In genomic region chr5:82441288-82441687, GRCm38 (mm10) we compare ENCODE assay signal across 18 mouse cellular contexts.
DNase-seq lines count a peak whose midpoint lies in the region; ATAC-seq and TF ChIP-seq lines count a peak whose summit lies in the region.
"Had no signal": no experiment of that assay in that cellular context is flagged by ENCODE, and none has a peak within 500 bp of the region (broad histone marks: within the 10 kb centered on the region; RNA-seq: fewer than 3 reads in every experiment).

No protein-coding gene starts in this region.

- no peak overlapping the region for H3K4me3 ChIP-seq in forebrain, embryonic 14.5 days (ENCODE audit: low read depth, low read length)
- H3K4me3 ChIP-seq in forebrain, embryonic 12.5 days (replicated peaks) = no peak overlapping the region
- H3K4me3 ChIP-seq in layer of hippocampus, adult 2 months = no peak overlapping the region
- H3K4me3 ChIP-seq: embryonic facial prominence, embryonic 10.5 days; liver, embryonic 15.5 days; midbrain, embryonic 12.5 days had no signal

- no peak overlapping the region for H3K9ac ChIP-seq in forebrain, embryonic 14.5 days (ENCODE audit: low read length)
- H3K9ac ChIP-seq in forebrain, embryonic 12.5 days = no peak overlapping the region
- H3K9ac ChIP-seq: liver, embryonic 15.5 days; midbrain, embryonic 12.5 days had no signal

- no peaks in the 10 kb centered on the region for H3K9me3 ChIP-seq in forebrain, embryonic 14.5 days (replicated peaks; ENCODE audit: control insufficient read depth, low read length)
- H3K9me3 ChIP-seq in forebrain, embryonic 12.5 days = no peaks in the 10 kb centered on the region
- H3K9me3 ChIP-seq: embryonic facial prominence, embryonic 10.5 days; G1E; liver, embryonic 15.5 days; midbrain, embryonic 12.5 days had no signal

- 45% methylated on average over 4 of the region's 4 CpGs for WGBS in forebrain, embryonic 14.5 days
- 66% methylated on average over 4 of the region's 4 CpGs for WGBS in forebrain, embryonic 12.5 days

- H3K4me2 ChIP-seq in forebrain, embryonic 14.5 days (ENCODE audit: low read length) = no peak overlapping the region
- H3K4me2 ChIP-seq in forebrain, embryonic 12.5 days = no peak overlapping the region
- H3K4me2 ChIP-seq: liver, embryonic 15.5 days; midbrain, embryonic 12.5 days had no signal

- DNase-seq in forebrain, embryonic 14.5 days (ENCODE audit: low spot score) = peak; percentile 64
- DNase-seq in layer of hippocampus, adult 8-10 months (ENCODE audit: low spot score in 2 of 2) = peak; percentile 5 to 6
- no peak for DNase-seq in layer of hippocampus, adult 2 months (ENCODE audit: low spot score in 2 of 2)
- peak; percentile 76 for DNase-seq in brain, adult 2 months (ENCODE audit: low read depth, low spot score)
- DNase-seq in left cerebral cortex, postnatal 14 days (ENCODE audit: low spot score in 2 of 2) = peak; percentile 20 to 22
- no peak for DNase-seq in urinary bladder, adult 2 months (ENCODE audit: low spot score)
- DNase-seq: adrenal gland, postnatal 14 days; cerebellum, adult 11-12 months; cerebellum, postnatal 36 days; kidney, adult 11 months; thymus, postnatal 25 days had no signal

- no peaks in the 10 kb centered on the region for H3K4me1 ChIP-seq in forebrain, embryonic 14.5 days (ENCODE audit: control insufficient read depth, insufficient read depth, low read length)
- no peaks in the 10 kb centered on the region for H3K4me1 ChIP-seq in forebrain, embryonic 12.5 days
- H3K4me1 ChIP-seq: embryonic facial prominence, embryonic 10.5 days; liver, embryonic 15.5 days; midbrain, embryonic 12.5 days had no signal

- no peaks in the 10 kb centered on the region for H3K36me3 ChIP-seq in forebrain, embryonic 14.5 days (ENCODE audit: control insufficient read depth, insufficient read depth, low read length)
- no peaks in the 10 kb centered on the region for H3K36me3 ChIP-seq in forebrain, embryonic 12.5 days (replicated peaks)
- H3K36me3 ChIP-seq: embryonic facial prominence, embryonic 10.5 days; G1E; liver, embryonic 15.5 days; midbrain, embryonic 12.5 days had no signal

- intact Hi-C loops in left cerebral cortex, postnatal 14 days (cut with DNase I) = no loop called here

- no peak for TF ChIP-seq CTCF in layer of hippocampus, adult 2 months (conservative IDR thresholded peaks at IDR 0.05)

- peak; percentile 42; the same call in 1 of the 2 replicates for ATAC-seq in forebrain, embryonic 14.5 days
- ATAC-seq in forebrain, embryonic 12.5 days (ENCODE audit: low FRiP score) = no peak
- ATAC-seq: hindbrain, postnatal 0 days; lung, postnatal 0 days had no signal

- no peaks in the 10 kb centered on the region for H3K27me3 ChIP-seq in forebrain, embryonic 14.5 days (replicated peaks; ENCODE audit: control insufficient read depth, insufficient read depth, low read length)
- no peaks in the 10 kb centered on the region for H3K27me3 ChIP-seq in forebrain, embryonic 12.5 days
- H3K27me3 ChIP-seq: liver, embryonic 15.5 days; midbrain, embryonic 12.5 days had no signal

- no peak overlapping the region for H3K27ac ChIP-seq in forebrain, embryonic 14.5 days (ENCODE audit: low read depth, low read length)
- H3K27ac ChIP-seq in forebrain, embryonic 12.5 days = no peak overlapping the region
- no peak overlapping the region for H3K27ac ChIP-seq in layer of hippocampus, adult 2 months
- H3K27ac ChIP-seq: embryonic facial prominence, embryonic 10.5 days; hindbrain, postnatal 0 days; liver, embryonic 15.5 days; midbrain, embryonic 12.5 days had no signal

Comparison
In these comparisons a context has a peak if more than half of its experiments do, and no peak if none do; other contexts are left out.
1. DNase-seq: peak in forebrain, embryonic 14.5 days (single experiment), layer of hippocampus, adult 8-10 months (2 of 2), brain, adult 2 months (single experiment) and left cerebral cortex, postnatal 14 days (2 of 2); none in layer of hippocampus, adult 2 months (0 of 2) and urinary bladder, adult 2 months (single experiment).